Mouse (Mus musculus) retina, postnatal 7 days (tissue): Measurements from ENCODE around the gene Gm10570.

Source experiments
- DNase-seq: peaks from one replicate; pipeline ENCODE4 v3.0.0-alpha.2; 2012; ENCODE audit warnings: low read depth, low spot score

Gene Gm10570

GRCm38 (mm10) chr4:130306796-130307630 lies 1.5 kb downstream of the Gm10570 start:
- DNase-seq = no peak

GRCm38 (mm10) chr4:130304746-130305145 lies 3.7 kb downstream of the Gm10570 start:
- no peak for DNase-seq

- no peak for DNase-seq
Observed at GRCm38 (mm10) chr4:130302285-130302870, 6.1 kb downstream of the Gm10570 start.

- DNase-seq = no peak
Observed at GRCm38 (mm10) chr4:130299629-130300018, 8.8 kb downstream of the Gm10570 start.

- DNase-seq = no peak
Observed at GRCm38 (mm10) chr4:130298877-130299628, 9.4 kb downstream of the Gm10570 start.

- no peak for DNase-seq
Observed at GRCm38 (mm10) chr4:130297123-130297529, 11.3 kb downstream of the Gm10570 start.

- DNase-seq = no peak
Observed at GRCm38 (mm10) chr4:130296243-130296965, 12.1 kb downstream of the Gm10570 start.

- no peak for DNase-seq
Observed at GRCm38 (mm10) chr4:130295047-130295745, 13.3 kb downstream of the Gm10570 start.

GRCm38 (mm10) chr4:130294513-130294912 lies 14.0 kb downstream of the Gm10570 start:
- DNase-seq = no peak

- DNase-seq = peak; percentile 74
Observed at GRCm38 (mm10) chr4:130292271-130292670, 16.2 kb downstream of the Gm10570 start.

- no peak for DNase-seq
Observed at GRCm38 (mm10) chr4:130289824-130290223, 18.6 kb downstream of the Gm10570 start.

GRCm38 (mm10) chr4:130286531-130286930 lies 21.9 kb downstream of the Gm10570 start:
- DNase-seq = no peak

- no peak for DNase-seq
Observed at GRCm38 (mm10) chr4:130283826-130284225, 24.6 kb downstream of the Gm10570 start.

- DNase-seq = no peak
Observed at GRCm38 (mm10) chr4:130282856-130283255, 25.6 kb downstream of the Gm10570 start.

GRCm38 (mm10) chr4:130279105-130279504 lies 29.4 kb downstream of the Gm10570 start, which contains the start of gene Serinc2:
Gene Serinc2 (minus strand): TSS chr4:130279205.
- no peak for DNase-seq

GRCm38 (mm10) chr4:130276573-130277176 lies 31.8 kb downstream of the Gm10570 start:
- no peak for DNase-seq

- DNase-seq = no peak
Observed at GRCm38 (mm10) chr4:130275823-130276105, 32.7 kb downstream of the Gm10570 start.

GRCm38 (mm10) chr4:130275016-130275822 lies 33.3 kb downstream of the Gm10570 start:
- no peak for DNase-seq

GRCm38 (mm10) chr4:130274346-130275015 lies 34.0 kb downstream of the Gm10570 start:
- DNase-seq = no peak
